Mouse (Mus musculus): ENCODE results near the gene Lrrc71.

Gene Lrrc71

GRCm38 (mm10) chr3:87763202-87763601 lies 14.8 kb upstream of the Lrrc71 start:
- no peak for DNase-seq

GRCm38 (mm10) chr3:87761408-87762375 lies 13.3 kb upstream of the Lrrc71 start:
- DNase-seq: no peak

GRCm38 (mm10) chr3:87758641-87759040 lies 10.2 kb upstream of the Lrrc71 start:
- no peak for DNase-seq

GRCm38 (mm10) chr3:87756488-87756887 lies 8.1 kb upstream of the Lrrc71 start:
- no peak for DNase-seq

GRCm38 (mm10) chr3:87755964-87756363 lies 7.5 kb upstream of the Lrrc71 start:
- DNase-seq: peak; percentile 95

GRCm38 (mm10) chr3:87753829-87754228 lies 5.4 kb upstream of the Lrrc71 start:
- DNase-seq: no peak

GRCm38 (mm10) chr3:87752567-87752966 lies 4.1 kb upstream of the Lrrc71 start:
- DNase-seq: no peak

GRCm38 (mm10) chr3:87749977-87750376 lies 1.6 kb upstream of the Lrrc71 start:
- DNase-seq: no peak

- DNase-seq: peak; percentile 77
Observed at GRCm38 (mm10) chr3:87749036-87749435, 611 bp upstream of the Lrrc71 start.

- no peak for DNase-seq
Observed at GRCm38 (mm10) chr3:87745036-87745659, 3.3 kb downstream of the Lrrc71 start.

- no peak for DNase-seq
Observed at GRCm38 (mm10) chr3:87743927-87744326, 4.5 kb downstream of the Lrrc71 start.

- DNase-seq: peak; percentile 73
Observed at GRCm38 (mm10) chr3:87742735-87743134, 5.7 kb downstream of the Lrrc71 start.

GRCm38 (mm10) chr3:87742013-87742412 lies 6.4 kb downstream of the Lrrc71 start:
- no peak for DNase-seq

GRCm38 (mm10) chr3:87738906-87739305 lies 9.5 kb downstream of the Lrrc71 start:
- DNase-seq: no peak

- no peak for DNase-seq
Observed at GRCm38 (mm10) chr3:87735335-87735734, 13.1 kb downstream of the Lrrc71 start.

- no peak for DNase-seq
Observed at GRCm38 (mm10) chr3:87733984-87734761, 14.3 kb downstream of the Lrrc71 start.

GRCm38 (mm10) chr3:87733098-87733497 lies 15.3 kb downstream of the Lrrc71 start:
- no peak for DNase-seq

- no peak for DNase-seq
Observed at GRCm38 (mm10) chr3:87728696-87729095, 19.7 kb downstream of the Lrrc71 start.

GRCm38 (mm10) chr3:87726191-87726590 lies 22.2 kb downstream of the Lrrc71 start:
- no peak for DNase-seq

- DNase-seq: no peak
Observed at GRCm38 (mm10) chr3:87725396-87726160, 22.8 kb downstream of the Lrrc71 start.

- DNase-seq: no peak
Observed at GRCm38 (mm10) chr3:87724556-87724955, 23.9 kb downstream of the Lrrc71 start.

- DNase-seq: no peak
Observed at GRCm38 (mm10) chr3:87718525-87718924, 29.9 kb downstream of the Lrrc71 start.

All from thymus, postnatal 4 days (tissue).